Mouse (Mus musculus): ENCODE measurements around the gene Ric8a.
"Not testable (repeated sequence)": the region's sequence is repeated elsewhere in the genome, so short reads cannot be mapped to it uniquely, and the experiment has no call there.

Ric8a gene

GRCm38 (mm10) chr7:140847755-140848580, 8.8 kb upstream of the Ric8a start, which contains the start of gene Odf3:
TSS of gene Odf3 (plus strand) at chr7:140847805.
- DNase-seq, result no peak

GRCm38 (mm10) chr7:140848591-140848990, 8.2 kb upstream of the Ric8a start:
- no peak for DNase-seq

GRCm38 (mm10) chr7:140851916-140852315, 4.8 kb upstream of the Ric8a start:
- no peak for DNase-seq

- DNase-seq, result peak; percentile 24
These were observed 3.4 kb upstream of the Ric8a start for GRCm38 (mm10) chr7:140853386-140853785.

GRCm38 (mm10) chr7:140854483-140854882, 2.3 kb upstream of the Ric8a start:
- DNase-seq, result no peak

- no peak for DNase-seq
These were observed 1.6 kb upstream of the Ric8a start for GRCm38 (mm10) chr7:140855181-140855580.

GRCm38 (mm10) chr7:140855860-140856784, 635 bp upstream of the Ric8a start, which contains the start of gene Gm45785:
TSS of gene Gm45785 (minus strand) at chr7:140856331.
- peak; percentile 88 for DNase-seq

GRCm38 (mm10) chr7:140857550-140858505, 1.1 kb downstream of the Ric8a start, which contains the start of gene Bet1l:
TSS of gene Bet1l (minus strand) at chr7:140857577.
- no peak for DNase-seq

GRCm38 (mm10) chr7:140858746-140859145, 2.0 kb downstream of the Ric8a start:
- no peak for DNase-seq

- no peak for DNase-seq
These were observed 3.2 kb downstream of the Ric8a start for GRCm38 (mm10) chr7:140859997-140860396.

GRCm38 (mm10) chr7:140860728-140861127, 4.0 kb downstream of the Ric8a start:
- DNase-seq, result no peak

GRCm38 (mm10) chr7:140864761-140865160, 8.0 kb downstream of the Ric8a start:
- DNase-seq, result no peak

GRCm38 (mm10) chr7:140874224-140874623, 17.5 kb downstream of the Ric8a start:
- DNase-seq, result no peak

GRCm38 (mm10) chr7:140877364-140877763, 20.6 kb downstream of the Ric8a start:
- DNase-seq, result no peak

- peak; percentile 33 for DNase-seq
These were observed 22.6 kb downstream of the Ric8a start for GRCm38 (mm10) chr7:140879355-140879754.

- no peak for DNase-seq
These were observed 23.7 kb downstream of the Ric8a start for GRCm38 (mm10) chr7:140880419-140880818.

GRCm38 (mm10) chr7:140880865-140881515, 24.2 kb downstream of the Ric8a start:
- no peak for DNase-seq

- DNase-seq, result peak; percentile 95
These were observed 25.1 kb downstream of the Ric8a start, which contains the start of the genes Psmd13 and Sirt3 for GRCm38 (mm10) chr7:140881696-140882468. TSS of gene Psmd13 (plus strand) at chr7:140881968. TSS of gene Sirt3 (minus strand) at chr7:140882309.

- DNase-seq, result no peak
These were observed 25.7 kb downstream of the Ric8a start for GRCm38 (mm10) chr7:140882469-140882803.

GRCm38 (mm10) chr7:140890636-140891035, 33.9 kb downstream of the Ric8a start:
- DNase-seq, result not testable (repeated sequence)

- no peak for DNase-seq
These were observed 37.3 kb downstream of the Ric8a start for GRCm38 (mm10) chr7:140894031-140894430.
